Mouse (Mus musculus) frontal cortex, adult 2 months (tissue): ENCODE data around the gene Prkar1b. TPM values are rescaled to one million over a fixed set of nuclear protein-coding genes. Genes with fewer than 3 reads are reported as not detected.

ENCODE experiments used
- DNase-seq, 2 experiments: peaks; one replicate each; pipeline ENCODE4 v3.0.0; 2022; ENCODE audit warnings: low spot score in 1 of 2; ENCODE audit errors: extremely low spot score in 1 of 2
- polyA plus RNA-seq: library from polyadenylated mRNA; depleted of rRNA; stranded (reverse); fragments of >200 nt; gene quantifications from 2 replicates; pipeline ENCODE4 v1.2.3, GENCODE M21; 2012

Prkar1b gene
- polyA plus RNA-seq, 1 experiment: 764 TPM

DNA sequence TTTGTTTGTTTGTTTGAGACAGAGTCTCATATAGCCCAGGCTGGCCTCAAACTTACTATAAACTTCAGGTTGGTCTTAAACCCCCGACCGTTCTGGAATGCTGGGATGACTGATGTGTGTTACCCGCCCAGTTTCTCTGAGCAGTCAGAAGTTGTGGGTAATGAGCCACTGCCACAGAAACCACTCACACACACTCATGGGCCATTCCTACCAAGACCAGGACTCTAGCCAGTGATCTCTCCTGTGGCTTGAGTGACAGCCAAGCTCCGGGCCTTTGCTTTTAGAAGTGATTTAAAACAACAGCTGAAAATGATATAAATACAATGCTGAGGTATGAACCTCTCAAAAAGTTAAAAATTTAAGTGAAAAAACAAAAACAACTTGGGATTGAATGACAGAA lies 34.9 kb downstream of the Prkar1b start:
- DNase-seq: no peak

- no peak for DNase-seq
These were observed 37.4 kb downstream of the Prkar1b start for GRCm38 (mm10) chr5:139112418-139112817.

GRCm38 (mm10) chr5:139111991-139112390 lies 37.8 kb downstream of the Prkar1b start:
- DNase-seq: peak in 1 of 2 experiments; percentile 65

DNA sequence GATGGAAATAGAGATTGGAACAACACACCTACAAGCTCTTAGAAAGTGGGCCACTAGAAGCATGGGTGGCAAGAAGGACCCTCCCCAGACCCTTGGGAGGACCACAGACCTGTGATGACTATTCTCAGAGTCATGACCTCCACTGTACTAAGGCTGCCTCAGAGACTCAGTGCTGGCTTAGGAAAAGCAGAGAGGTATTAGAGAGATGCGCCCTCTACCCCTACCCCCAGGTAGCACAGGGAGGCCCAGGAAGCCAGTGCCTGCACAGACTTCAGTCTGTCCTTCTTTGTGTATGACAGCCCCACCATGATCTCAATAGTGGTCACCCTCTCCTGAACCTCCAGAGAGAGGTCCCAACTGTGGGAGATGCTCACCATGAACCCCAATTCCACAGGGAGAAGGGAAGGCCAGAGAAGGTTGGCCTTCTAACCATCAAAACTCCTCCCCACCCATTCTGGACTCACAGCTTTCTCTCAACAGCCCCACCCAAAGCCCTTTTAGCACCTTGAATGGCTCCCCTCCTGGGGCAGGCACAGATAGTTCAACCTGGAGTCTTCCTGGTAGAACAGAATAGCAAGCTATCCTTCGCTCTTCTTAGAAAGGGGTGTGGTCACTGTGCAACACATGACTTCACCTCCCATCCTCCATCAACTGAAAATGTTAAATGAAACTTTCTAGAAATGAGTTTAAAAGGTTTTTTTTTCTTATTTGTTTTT lies 39.5 kb downstream of the Prkar1b start:
- no peak for DNase-seq

- DNase-seq: peak in 1 of 2 experiments; percentile 50
These were observed 42.0 kb downstream of the Prkar1b start for GRCm38 (mm10) chr5:139107815-139108214.

DNA sequence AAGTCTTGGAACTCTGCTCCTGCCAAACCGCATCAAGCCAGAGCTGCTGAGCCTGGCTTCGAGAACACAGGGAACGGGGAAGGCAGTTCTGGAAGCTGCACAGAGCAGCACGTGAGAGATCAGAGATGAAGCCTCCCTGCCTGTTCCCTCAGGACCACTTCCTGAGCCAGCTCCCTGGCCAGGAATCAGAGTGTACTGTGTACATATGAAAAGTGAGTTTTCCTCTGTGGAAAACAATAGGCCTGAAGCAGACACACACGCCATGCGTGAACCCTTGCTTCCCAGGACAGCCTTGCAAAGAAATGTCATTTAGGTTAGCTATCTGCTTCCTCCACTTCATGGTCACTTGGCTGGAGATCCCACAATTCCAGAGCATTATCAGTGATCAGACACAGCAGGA lies 48.0 kb downstream of the Prkar1b start:
- DNase-seq: no peak

DNA sequence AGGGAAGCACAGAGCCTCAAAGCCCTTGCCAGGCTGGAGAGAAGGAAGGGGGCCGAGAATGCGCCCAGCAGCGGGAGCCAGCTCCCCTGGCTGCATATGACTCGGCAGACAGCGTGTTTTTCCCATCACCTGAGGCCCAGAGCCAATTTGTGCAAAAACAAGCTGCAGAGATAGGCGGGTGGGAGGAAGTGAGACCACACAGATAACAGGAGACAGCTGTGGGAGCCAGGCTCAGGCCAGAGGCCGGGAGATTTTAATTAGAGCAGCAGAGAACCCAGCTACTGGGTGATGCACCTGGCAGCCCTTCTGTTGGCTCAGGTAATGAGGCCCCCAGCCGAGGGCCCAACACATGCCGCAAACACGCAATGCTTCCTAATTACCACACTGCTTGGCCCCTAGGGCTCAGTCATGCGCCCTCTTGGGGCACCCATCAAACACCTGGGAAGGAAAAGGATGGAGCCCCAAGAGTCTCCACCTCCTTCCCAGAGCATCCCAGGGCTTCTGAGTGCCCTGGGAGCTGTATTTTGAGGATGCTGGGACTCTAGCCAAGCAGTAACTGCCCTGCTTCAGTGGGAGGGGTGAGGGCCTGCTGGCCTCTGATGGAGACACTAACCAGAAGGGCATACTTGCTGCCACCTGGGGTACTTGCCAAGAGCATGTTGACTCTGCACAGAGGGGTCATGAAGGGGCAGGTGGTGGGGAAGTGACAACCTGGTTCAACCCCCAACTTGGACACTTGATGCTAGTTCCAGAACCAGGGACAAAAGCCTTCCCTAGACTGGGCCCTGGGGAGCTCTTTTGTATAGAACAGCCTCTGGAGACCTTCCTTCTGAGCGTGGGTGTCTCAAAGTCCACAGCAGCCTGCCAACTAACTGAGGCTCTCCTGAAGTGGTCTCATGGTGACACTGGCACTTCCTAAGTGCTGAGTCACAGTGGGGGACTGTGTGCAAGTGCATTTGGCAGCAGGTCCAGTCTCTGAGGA lies 50.5 kb downstream of the Prkar1b start:
- DNase-seq: peak; percentile 49 to 78

- no peak for DNase-seq
These were observed 54.3 kb downstream of the Prkar1b start for GRCm38 (mm10) chr5:139095297-139096110.

GRCm38 (mm10) chr5:139093534-139093933 lies 56.3 kb downstream of the Prkar1b start:
- no peak for DNase-seq

DNA sequence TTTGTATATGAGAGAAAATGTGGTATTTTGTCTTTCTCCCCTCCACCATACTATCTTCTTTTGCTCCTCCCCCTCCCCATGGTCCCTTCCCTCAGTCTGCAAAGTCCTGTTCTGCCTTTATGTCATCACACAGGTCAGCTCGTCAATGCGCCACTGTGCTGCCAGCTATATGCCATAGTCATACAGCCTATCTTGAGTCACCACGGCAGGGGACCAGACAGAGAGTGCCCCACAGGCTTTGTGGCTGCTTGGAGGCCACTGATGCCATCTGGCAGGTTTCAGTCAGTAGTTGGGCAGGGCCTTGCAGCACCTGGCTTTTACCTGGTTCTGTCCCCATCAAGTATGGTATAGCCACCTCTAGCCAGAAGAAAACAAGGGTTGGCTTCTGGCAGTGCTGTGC lies 58.1 kb downstream of the Prkar1b start:
- no peak for DNase-seq

DNA sequence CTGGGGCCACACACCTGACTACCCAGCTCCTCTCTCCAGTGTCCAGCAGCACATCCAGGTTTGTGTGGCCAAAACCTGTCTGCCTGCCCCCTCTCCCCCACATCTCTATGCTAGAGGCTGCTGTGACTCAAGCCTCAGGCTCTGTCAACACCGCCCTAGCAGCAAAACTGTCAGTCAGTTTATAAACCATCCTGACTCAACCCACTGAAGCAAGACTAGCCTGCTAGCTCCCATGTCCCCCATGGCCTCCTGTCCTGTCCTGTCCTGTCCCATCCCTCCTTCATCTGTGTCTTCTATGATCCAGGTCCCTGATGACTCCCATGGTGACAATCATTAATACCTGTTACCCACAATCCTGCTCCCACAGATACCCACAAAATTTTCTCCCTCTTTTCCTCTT lies 59.6 kb downstream of the Prkar1b start:
- DNase-seq: no peak

DNA sequence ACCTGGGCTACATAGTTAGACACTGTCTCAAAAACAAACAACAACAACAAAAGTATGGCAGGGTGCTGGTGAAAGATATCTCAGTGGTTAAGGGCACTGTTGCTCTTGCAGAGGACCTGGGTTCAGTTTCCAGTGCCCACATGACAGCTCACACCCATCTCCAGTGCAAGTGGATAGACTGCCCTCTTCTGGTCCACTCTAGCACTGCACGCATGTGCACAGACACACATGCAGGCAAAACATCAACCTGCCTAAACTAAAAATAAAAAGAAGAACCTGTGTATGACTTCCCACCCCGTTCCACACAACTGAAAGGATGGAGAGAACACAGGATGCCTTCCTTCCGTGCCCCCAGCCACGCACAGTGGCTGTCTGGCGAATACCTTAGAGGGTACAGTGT lies 61.6 kb downstream of the Prkar1b start:
- DNase-seq: no peak

GRCm38 (mm10) chr5:139084831-139085519 lies 64.8 kb downstream of the Prkar1b start:
- peak in 1 of 2 experiments; percentile 40 for DNase-seq

DNA sequence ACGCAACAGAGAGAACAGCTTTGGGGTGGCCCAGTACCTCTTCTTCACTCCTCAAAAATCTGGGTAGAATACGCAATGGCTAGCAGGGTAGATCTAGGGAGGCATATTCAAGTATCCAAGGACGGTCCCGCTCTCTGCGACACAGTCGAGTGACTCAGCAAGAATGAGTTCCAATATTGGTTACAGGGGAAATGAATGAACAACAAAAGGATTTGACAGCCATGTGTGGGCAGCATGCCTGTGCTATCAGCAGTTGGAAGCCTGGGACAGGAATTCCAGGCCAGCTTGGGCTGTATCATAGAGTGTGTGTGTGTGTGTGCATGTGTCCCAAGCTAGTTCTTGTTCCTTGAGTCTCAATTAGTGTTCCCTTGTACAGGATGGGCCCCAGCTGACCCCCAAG lies 65.5 kb downstream of the Prkar1b start:
- DNase-seq: peak in 1 of 2 experiments; percentile 73

DNA sequence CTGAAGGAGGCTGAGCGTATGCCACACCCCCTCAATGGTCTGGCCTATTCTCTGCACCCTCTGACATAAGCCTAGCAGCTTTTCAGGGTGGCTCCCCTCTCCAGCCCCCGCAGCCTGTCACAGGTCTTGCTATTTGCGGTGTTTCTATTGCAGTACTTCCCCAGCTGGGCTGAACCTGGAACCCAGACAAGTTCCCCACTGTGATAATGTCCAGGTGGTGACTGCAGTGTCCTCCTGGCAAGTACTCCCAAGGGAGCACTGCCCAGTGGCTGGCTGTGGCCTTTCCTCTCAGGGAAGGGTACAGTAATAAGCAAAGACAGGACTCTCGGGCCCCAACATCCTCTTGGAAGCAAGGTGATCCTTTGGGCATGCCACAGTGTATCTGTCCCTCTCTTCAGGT lies 66.0 kb downstream of the Prkar1b start:
- peak in 1 of 2 experiments; percentile 36 for DNase-seq

DNA sequence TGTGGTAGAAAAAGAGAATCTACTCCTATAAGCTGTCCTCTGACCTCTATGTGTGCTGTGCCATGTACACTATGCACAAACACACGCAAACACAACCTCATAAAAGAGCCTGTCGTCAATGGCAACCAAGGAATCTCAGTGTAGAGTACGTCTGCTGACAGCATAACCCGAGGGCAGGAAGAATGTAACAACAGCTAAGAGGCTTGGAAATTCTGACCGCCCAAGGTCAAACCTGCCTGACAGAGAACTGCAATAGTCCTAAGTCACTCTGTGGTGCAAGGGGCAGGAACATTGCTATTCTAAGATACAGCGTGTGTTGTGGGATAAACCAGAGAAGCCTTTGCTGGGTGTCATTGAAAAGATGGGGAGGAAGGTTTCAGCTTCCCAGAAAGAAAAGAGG lies 68.4 kb downstream of the Prkar1b start:
- no peak for DNase-seq

- DNase-seq: no peak
These were observed 71.7 kb downstream of the Prkar1b start for GRCm38 (mm10) chr5:139078156-139078462.

- no peak for DNase-seq
These were observed 72.3 kb downstream of the Prkar1b start for GRCm38 (mm10) chr5:139077311-139078155.

DNA sequence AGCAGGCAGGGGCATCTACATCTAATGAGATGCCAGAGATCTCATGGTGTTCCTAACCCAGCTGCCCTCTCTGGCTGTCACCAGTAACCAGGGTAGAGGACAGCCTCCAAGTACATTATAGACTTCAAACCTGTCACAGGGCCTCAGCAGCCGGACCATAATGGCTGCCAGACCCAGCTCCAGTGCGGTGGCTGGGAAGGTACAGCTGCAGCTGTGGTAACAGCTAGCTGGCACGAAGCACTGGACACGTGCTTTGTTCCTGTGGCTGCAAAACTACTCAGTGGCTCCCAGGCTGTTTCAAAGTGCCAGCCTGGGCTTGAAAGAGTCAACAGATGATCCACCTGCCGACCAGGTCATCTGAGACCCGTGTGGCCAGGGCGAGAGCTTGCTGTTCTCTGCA lies 73.4 kb downstream of the Prkar1b start:
- no peak for DNase-seq
